In genomic region chr4:58749510-58749909, GRCm38 (mm10) we compare ENCODE assay signal across 10 mouse cellular contexts. TPM values are rescaled to one million over a fixed set of nuclear protein-coding genes. Genes with fewer than 3 reads are reported as not detected.
DNase-seq lines count a peak whose midpoint lies in the region; TF ChIP-seq lines count a peak whose summit lies in the region.
"Had no signal": no experiment of that assay in that cellular context is flagged by ENCODE, and none has a peak within 500 bp of the region (broad histone marks: within the 10 kb centered on the region; RNA-seq: fewer than 3 reads in every experiment).

No protein-coding gene starts in this region.

- H3K4me1 ChIP-seq in kidney, adult 2 months (ENCODE audit: control insufficient read depth, insufficient read depth, low read length), result 0 out of 2 replicates have a peak, but pooled peaks cover 2% of the 10 kb centered on the region
- H3K4me1 ChIP-seq in E14TG2a.4 (replicated peaks; ENCODE audit: low read depth, low read length), result no peaks in the 10 kb centered on the region
- H3K4me1 ChIP-seq in embryonic fibroblast, embryonic 13.5 days (ENCODE audit: control insufficient read depth, insufficient read depth, low read length), result peaks cover 2% of the 10 kb centered on the region; the same call in 1 of the 2 replicates
- H3K4me1 ChIP-seq: neural tube, embryonic 13.5 days had no signal

- no peaks in the 10 kb centered on the region for H3K36me3 ChIP-seq in kidney, adult 2 months (ENCODE audit: control insufficient read depth, insufficient read depth, low read length)
- no peaks in the 10 kb centered on the region for H3K36me3 ChIP-seq in E14TG2a.4 (ENCODE audit: insufficient read depth, low read length)
- H3K36me3 ChIP-seq: neural tube, embryonic 13.5 days had no signal

- peak; percentile 35 for DNase-seq in kidney, adult 2 months
- DNase-seq in kidney, adult 8-10 months, result no peak
- DNase-seq in 3T3-L1 (ENCODE audit: low read depth, low spot score), result peak; percentile 71
- no peak for DNase-seq in spleen, postnatal 4 days (ENCODE audit: low spot score in 2 of 2)
- no peak for DNase-seq in testis, postnatal 10 days (ENCODE audit: low spot score)
- DNase-seq: cerebellum, adult 8-10 months had no signal

- H3K27ac ChIP-seq in kidney, adult 2 months (ENCODE audit: insufficient read depth, low read depth, low read length), result no peak overlapping the region
- H3K27ac ChIP-seq in embryonic fibroblast, embryonic 13.5 days (ENCODE audit: insufficient read depth, low read length), result peak overlapping the region; percentile 81; the same call in 1 of the 2 replicates
- H3K27ac ChIP-seq: neural tube, embryonic 13.5 days had no signal

- no peak for TF ChIP-seq CTCF in kidney, adult 2 months (conservative IDR thresholded peaks at IDR 0.05; ENCODE audit: insufficient read depth, insufficient read length, low read depth, low read length)
- TF ChIP-seq CTCF in E14TG2a.4 (conservative IDR thresholded peaks at IDR 0.05; ENCODE audit: low read length), result peak; percentile 44
- TF ChIP-seq CTCF in embryonic fibroblast, embryonic 13.5 days (IDR thresholded peaks at IDR 0.05; ENCODE audit: borderline replicate concordance, insufficient read depth, low read length), result no peak

- no peak for TF ChIP-seq POLR2A in kidney, adult 2 months (IDR thresholded peaks at IDR 0.05; ENCODE audit: low read depth, low read length)
- no peak for TF ChIP-seq POLR2A in embryonic fibroblast, embryonic 13.5 days (IDR thresholded peaks at IDR 0.05; ENCODE audit: low read depth, low read length)

- H3K27me3 ChIP-seq in kidney, adult 2 months (replicated peaks; ENCODE audit: control insufficient read depth, insufficient read depth, low read length), result no peaks in the 10 kb centered on the region
- H3K27me3 ChIP-seq in E14TG2a.4 (ENCODE audit: insufficient read depth, low read length), result no peaks in the 10 kb centered on the region
- H3K27me3 ChIP-seq: neural tube, embryonic 13.5 days had no signal

- no peak overlapping the region for H3K4me3 ChIP-seq in kidney, adult 2 months (ENCODE audit: insufficient read depth, low read depth, low read length)
- no peak overlapping the region for H3K4me3 ChIP-seq in E14TG2a.4 (replicated peaks; ENCODE audit: low read length)
- no peak overlapping the region for H3K4me3 ChIP-seq in embryonic fibroblast, embryonic 13.5 days (ENCODE audit: insufficient read depth, low read length)
- H3K4me3 ChIP-seq: neural tube, embryonic 13.5 days had no signal

- WGBS in kidney, adult 2 months, result 41% methylated on average over 2 of the region's 2 CpGs

- H3K9me3 ChIP-seq in E14TG2a.4 (ENCODE audit: low read length), result peaks cover 10% of the 10 kb centered on the region
- H3K9me3 ChIP-seq: neural tube, embryonic 13.5 days had no signal

RNA-seq across cellular contexts. Expression of gene Olfr267, which starts 38.0 kb away (rescaled TPM):
- not detected in 2 replicates for polyA plus RNA-seq in kidney, adult 2 months (2012; rRNA removed)
- polyA plus RNA-seq in embryonic fibroblast, embryonic 13.5 days (2011; ENCODE audit: insufficient read length, low read depth, missing spikeins), result 0.12 and 0.32 TPM in 2 replicates
- polyA plus RNA-seq: limb, embryonic 11.5 days; neural tube, embryonic 13.5 days had no signal

Comparison
In these comparisons a context has a peak if more than half of its experiments do, and no peak if none do; other contexts are left out.
1. DNase-seq: peak in kidney, adult 2 months (single experiment) and 3T3-L1 (single experiment); none in kidney, adult 8-10 months (0 of 2), spleen, postnatal 4 days (0 of 2) and testis, postnatal 10 days (single experiment).